Mouse (Mus musculus) heart, adult 10 weeks (tissue): ENCODE data around the gene Vmn2r87. TPM values are rescaled to one million over a fixed set of nuclear protein-coding genes. Genes with fewer than 3 reads are reported as not detected.

Experiments
- polyA plus RNA-seq: library from polyadenylated mRNA; stranded (reverse); fragments of 350-450 nt; fragmentation: Illumina TruSeq; extraction: RNeasy Lipid Tissue Mini Kit (QIAGEN cat#74804); gene quantifications from one replicate; pipeline ENCODE4 v1.2.3, GENCODE M21; 2014; ENCODE audit warnings: low read depth, low replicate concordance

Vmn2r87 gene
- polyA plus RNA-seq, result not detected

DNA sequence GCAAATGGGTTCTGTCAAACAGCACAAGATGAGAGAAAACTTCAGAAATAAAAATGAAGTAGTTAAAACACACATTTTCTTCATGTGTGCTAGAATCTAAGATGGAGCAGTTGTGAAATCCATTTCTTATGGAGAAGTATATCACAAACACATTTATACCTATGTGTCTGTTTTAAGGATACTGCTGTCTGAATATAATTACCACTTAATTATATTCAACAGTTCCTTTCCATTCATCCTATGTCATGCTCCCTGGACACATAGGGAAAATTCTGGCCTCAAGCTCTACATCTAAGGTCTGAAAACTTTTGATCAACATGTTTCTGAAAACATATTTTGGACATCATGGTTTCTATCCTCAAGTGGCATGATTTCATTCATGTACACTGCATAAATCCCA is at the start of gene Vmn2r87:
Gene Vmn2r87 (minus strand): TSS at position 101 of the 400 bp plus-strand sequence.

DNA sequence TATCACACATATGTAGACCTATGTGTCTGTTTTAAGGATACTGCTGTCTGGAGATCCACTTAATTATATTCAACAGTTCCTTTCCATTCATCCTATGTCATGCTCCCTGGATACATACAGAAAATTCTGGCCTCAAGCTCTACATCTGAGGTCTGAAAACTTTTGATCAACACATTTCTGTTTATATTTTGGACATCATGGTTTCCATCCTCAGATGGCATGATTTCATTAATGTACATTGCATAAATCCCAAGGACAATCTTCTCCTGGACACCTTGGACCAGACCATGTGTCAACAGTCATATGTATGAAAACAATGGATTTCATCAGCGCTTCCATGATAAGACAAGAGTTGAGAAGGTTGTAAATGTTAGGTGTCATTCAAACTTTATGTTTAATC is 41.2 kb downstream of the Vmn2r87 start, which contains the start of gene Vmn2r86:
Gene Vmn2r86 (minus strand): TSS at position 101 of the 400 bp plus-strand sequence.

DNA sequence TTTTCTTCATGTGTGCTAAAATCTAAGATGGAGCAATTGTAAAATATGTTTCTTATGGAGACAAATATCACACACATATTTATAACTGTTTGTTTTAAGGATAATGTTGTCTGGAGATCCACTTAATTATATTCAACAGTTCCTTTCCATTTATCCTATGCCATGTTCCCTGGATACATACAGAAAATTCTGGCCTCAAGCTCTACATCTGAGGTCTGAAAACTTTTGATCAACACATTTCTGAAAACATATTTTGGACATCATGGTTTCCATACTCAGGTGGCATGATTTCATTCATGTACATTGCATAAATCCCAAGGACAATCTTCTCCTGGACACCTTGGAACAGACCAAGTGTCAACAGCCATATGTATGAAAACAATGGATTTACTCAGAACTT is 67.6 kb downstream of the Vmn2r87 start, which contains the start of gene Vmn2r85:
Gene Vmn2r85 (minus strand): TSS at position 101 of the 400 bp plus-strand sequence.

Other genes starting within 250 kb of the Vmn2r87 start
- not detected for gene Neurod4, start 217.2 kb downstream of the Vmn2r87 start, polyA plus RNA-seq
- gene Tespa1, start 174.5 kb downstream of the Vmn2r87 start, polyA plus RNA-seq, result not detected
- not detected for gene Vmn2r84, start 103.1 kb downstream of the Vmn2r87 start, polyA plus RNA-seq
- gene Vmn2r85, start 67.7 kb downstream of the Vmn2r87 start, polyA plus RNA-seq, result not detected
- gene Vmn2r86, start 41.3 kb downstream of the Vmn2r87 start, polyA plus RNA-seq, result not detected